Mouse (Mus musculus): ENCODE measurements around the gene Gm11007. TPM values are rescaled to one million over a fixed set of nuclear protein-coding genes. Genes with fewer than 3 reads are reported as not detected.
"Not testable (repeated sequence)": the region's sequence is repeated elsewhere in the genome, so short reads cannot be mapped to it uniquely, and the experiment has no call there.

The Gm11007 gene
- not detected for total RNA-seq (2018; cell fraction: chromatin; rRNA removed)
- total RNA-seq (2018; cell fraction: cytosol; rRNA removed), result 10 to 100 TPM in 4 of 26 experiments, 1 to 10 TPM in 4, not detected in 18; 2.6 to 13.9 (median 9.6) TPM
- not detected for total RNA-seq (2018; cell fraction: nucleus; rRNA removed)
- polyA plus RNA-seq (2018), result not detected in 3 replicates

DNA sequence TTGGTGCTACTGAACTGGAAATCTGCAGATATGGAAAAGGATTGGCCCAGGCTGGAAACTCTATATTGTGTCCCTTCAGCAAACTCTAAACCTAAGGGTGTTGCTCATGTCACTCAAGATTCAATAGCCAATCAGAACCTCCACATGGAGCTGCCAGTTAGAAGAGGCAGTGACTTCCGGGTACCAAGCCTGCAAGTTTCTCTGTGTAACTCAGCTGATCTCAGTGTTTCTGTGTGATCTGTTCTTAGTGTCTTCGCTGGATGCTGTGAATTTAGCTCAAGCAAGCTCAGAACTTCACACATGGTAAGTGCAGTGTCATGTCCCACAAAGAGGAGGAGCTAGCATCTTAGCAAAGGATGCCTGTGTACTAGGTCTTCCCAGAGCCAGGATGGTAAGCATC, at the start of gene Gm11007:
Gene Gm11007, plus strand, starts transcription at position 301 of the 400 bp plus-strand sequence.
- not testable (repeated sequence) for H3K27ac ChIP-seq; H3K79me2 ChIP-seq (ENCODE audit: inconsistent target); H3K36me3 ChIP-seq (ENCODE audit: inconsistent target); H3K4me3 ChIP-seq (ENCODE audit: inconsistent target)
- no CpG with 5 or more reads among the region's 2 CpGs for WGBS (ENCODE audit: missing documents)

Other genes with a start within 250 kb of the Gm11007 start
- gene Gm4724, start 208.2 kb upstream of the Gm11007 start, polyA plus RNA-seq (2018), result 6.4 to 14.8 TPM (median 12.3 TPM) in 3 replicates
- 2.6 to 6.7 TPM (median 5.0 TPM) in 3 replicates for gene Zfp965, start 174.0 kb upstream of the Gm11007 start, polyA plus RNA-seq (2018)
- gene Zfp969, start 59.7 kb downstream of the Gm11007 start, polyA plus RNA-seq (2018), result not detected in 3 replicates
- not detected in 3 replicates for gene Gm2007, start 97.6 kb downstream of the Gm11007 start, polyA plus RNA-seq (2018)
- 3.4 to 5.9 TPM (median 5.4 TPM) in 3 replicates for gene Gm14288, start 157.1 kb downstream of the Gm11007 start, polyA plus RNA-seq (2018)
- 4.4 to 13.2 TPM (median 9.9 TPM) in 3 replicates for gene Gm6710, start 225.2 kb downstream of the Gm11007 start, polyA plus RNA-seq (2018)

All from macrophage (primary cell).